Mouse (Mus musculus): Measurements from ENCODE around the gene Srbd1.

- TF ChIP-seq POLR2A (IDR thresholded peaks at IDR 0.05; ENCODE audit: borderline replicate concordance, extremely low read depth, insufficient read depth, insufficient read length, poor library complexity, severe bottlenecking) (peak; percentile 38; the same call in 1 of the 2 replicates), CTCF (IDR thresholded peaks at IDR 0.05; ENCODE audit: borderline replicate concordance, extremely low read depth, insufficient read depth, insufficient read length) (peak; percentile 37; the same call in 1 of the 2 replicates)
These were observed 22.6 kb upstream of the Srbd1 start, which contains the start of gene Prkce for GRCm38 (mm10) chr17:86167320-86168230.

All from brain, embryonic 14.5 days (tissue).